Mouse (Mus musculus) left cerebral cortex, postnatal 36 days (tissue): ENCODE results near the gene Megf11. TPM values are rescaled to one million over a fixed set of nuclear protein-coding genes. Genes with fewer than 3 reads are reported as not detected.
A peak's percentile ranks its signal among the peaks of the same experiment; 100 is the strongest.

ENCODE experiments used
- DNase-seq, 2 experiments: peaks; one replicate each; pipeline ENCODE4 v3.0.0; 2021 to 2022; ENCODE audit warnings: low spot score in 2 of 2, mixed read lengths in 1 of 2
- intact Hi-C: fragments of 180-260 bp; cut with DNase I; formaldehyde crosslinking; loops from one replicate; pipeline ENCODE4 v1.15.1; 2025
- total RNA-seq, 2 experiments: library from RNA; stranded (reverse); gene quantifications; 2 replicates each; pipeline ENCODE4 v1.2.3; 2021

Gene Megf11
- total RNA-seq, 2 experiments from 2014 or later = 12.6 to 14.6 TPM

- DNase-seq = peak; percentile 26 to 28
- intact Hi-C loops = no loop called here
Measured at GRCm38 (mm10) chr9:64386466-64387211, 1.2 kb downstream of the Megf11 start.

- intact Hi-C loops = loop anchor here (10.0 kb wide), 1 partner anchor 115 kb away; no protein-coding TSS in a partner anchor
Measured at GRCm38 (mm10) chr9:64389576-64390292, 4.3 kb downstream of the Megf11 start.

GRCm38 (mm10) chr9:64393914-64394596 is 8.6 kb downstream of the Megf11 start:
- intact Hi-C loops = loop anchor here (2.0 to 10.0 kb wide), 2 partner anchors 111 to 245 kb away; no protein-coding TSS in a partner anchor
- peak; percentile 28 to 49 for DNase-seq

More at GRCm38 (mm10) chr9:64389576-64390292, 4.3 kb downstream of the Megf11 start:
- DNase-seq = no peak

- peak; percentile 25 to 36 for DNase-seq
- intact Hi-C loops = loop anchor here (2.0 to 10.0 kb wide), 3 partner anchors 109 to 243 kb away; no protein-coding TSS in a partner anchor
Measured at GRCm38 (mm10) chr9:64395238-64395920, 10.0 kb downstream of the Megf11 start.

- DNase-seq = no peak
- intact Hi-C loops = loop anchor here (5.0 to 10.0 kb wide), 2 partner anchors 108 to 130 kb away; no protein-coding TSS in a partner anchor
Measured at GRCm38 (mm10) chr9:64397108-64397507, 11.7 kb downstream of the Megf11 start.

- intact Hi-C loops = loop anchor here (5.0 to 10.0 kb wide), 2 partner anchors 106 to 128 kb away; no protein-coding TSS in a partner anchor
- no peak for DNase-seq
Measured at GRCm38 (mm10) chr9:64399121-64399520, 13.7 kb downstream of the Megf11 start.

GRCm38 (mm10) chr9:64402141-64402540 is 16.7 kb downstream of the Megf11 start:
- no peak for DNase-seq
- intact Hi-C loops = no loop called here

- intact Hi-C loops = no loop called here
- no peak for DNase-seq
Measured at GRCm38 (mm10) chr9:64406841-64407240, 21.4 kb downstream of the Megf11 start.

- DNase-seq = no peak
- intact Hi-C loops = no loop called here
Measured at GRCm38 (mm10) chr9:64407390-64407970, 22.1 kb downstream of the Megf11 start.

- intact Hi-C loops = no loop called here
Measured at GRCm38 (mm10) chr9:64408821-64409220, 23.4 kb downstream of the Megf11 start.

GRCm38 (mm10) chr9:64420471-64420870 is 35.0 kb downstream of the Megf11 start:
- DNase-seq = no peak
- intact Hi-C loops = no loop called here

More at GRCm38 (mm10) chr9:64408821-64409220, 23.4 kb downstream of the Megf11 start:
- no peak for DNase-seq

- intact Hi-C loops = no loop called here
- DNase-seq = no peak
Measured at GRCm38 (mm10) chr9:64421986-64422616, 36.7 kb downstream of the Megf11 start.

- DNase-seq = no peak
- intact Hi-C loops = no loop called here
Measured at GRCm38 (mm10) chr9:64423912-64424311, 38.5 kb downstream of the Megf11 start.

GRCm38 (mm10) chr9:64436121-64436520 is 50.7 kb downstream of the Megf11 start:
- no peak for DNase-seq
- intact Hi-C loops = no loop called here

- DNase-seq = no peak
- intact Hi-C loops = no loop called here
Measured at GRCm38 (mm10) chr9:64440101-64440500, 54.7 kb downstream of the Megf11 start.

- intact Hi-C loops = no loop called here
- DNase-seq = no peak
Measured at GRCm38 (mm10) chr9:64445981-64446380, 60.6 kb downstream of the Megf11 start.

GRCm38 (mm10) chr9:64447070-64447469 is 61.6 kb downstream of the Megf11 start:
- intact Hi-C loops = no loop called here

GRCm38 (mm10) chr9:64447522-64447921 is 62.1 kb downstream of the Megf11 start:
- intact Hi-C loops = no loop called here
- DNase-seq = peak; percentile 9 to 13

More at GRCm38 (mm10) chr9:64447070-64447469, 61.6 kb downstream of the Megf11 start:
- no peak for DNase-seq
